Mouse (Mus musculus): ENCODE data around the gene Krt35.

GRCm38 (mm10) chr11:100139391-100139790 lies 43.4 kb upstream of the Krt35 start:
- TF ChIP-seq CTCF (IDR thresholded peaks at IDR 0.05; ENCODE audit: control insufficient read depth, insufficient read depth, insufficient read length) (no peak), USF1 (IDR thresholded peaks at IDR 0.05; ENCODE audit: low read depth) (no peak), CEBPB (IDR thresholded peaks at IDR 0.05; ENCODE audit: low read depth) (no peak), MYOD1 (IDR thresholded peaks at IDR 0.05; ENCODE audit: control insufficient read depth, insufficient read length, low read depth) (no peak)

Measured in C2C12 (cell line).